Mouse (Mus musculus) right cerebral cortex, adult 2 months (tissue): ENCODE results near the gene Iqca.

Source experiments
- DNase-seq, 2 experiments: peaks; one replicate each; pipeline ENCODE4 v3.0.0; 2021 to 2022; ENCODE audit warnings: low spot score in 2 of 2

The Iqca gene

DNA sequence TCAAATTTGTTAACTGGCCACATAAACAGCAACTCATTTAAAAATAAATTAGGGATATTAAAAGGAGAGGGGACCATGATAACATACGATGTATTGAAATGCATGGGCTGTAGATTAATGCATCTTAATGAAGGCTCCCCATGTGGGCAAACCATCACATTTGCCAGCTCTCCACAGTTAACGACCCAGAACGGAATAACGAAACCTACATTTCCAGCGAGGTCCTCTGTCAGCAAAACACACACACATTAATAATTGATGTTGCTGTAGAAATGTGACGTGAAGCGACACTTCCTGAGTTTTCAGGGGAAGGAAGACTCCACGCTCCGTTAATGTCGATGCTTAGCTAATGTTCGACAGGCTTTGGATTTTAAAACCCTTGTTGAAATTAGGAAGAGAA is 20.8 kb downstream of the Iqca start:
- no peak for DNase-seq

DNA sequence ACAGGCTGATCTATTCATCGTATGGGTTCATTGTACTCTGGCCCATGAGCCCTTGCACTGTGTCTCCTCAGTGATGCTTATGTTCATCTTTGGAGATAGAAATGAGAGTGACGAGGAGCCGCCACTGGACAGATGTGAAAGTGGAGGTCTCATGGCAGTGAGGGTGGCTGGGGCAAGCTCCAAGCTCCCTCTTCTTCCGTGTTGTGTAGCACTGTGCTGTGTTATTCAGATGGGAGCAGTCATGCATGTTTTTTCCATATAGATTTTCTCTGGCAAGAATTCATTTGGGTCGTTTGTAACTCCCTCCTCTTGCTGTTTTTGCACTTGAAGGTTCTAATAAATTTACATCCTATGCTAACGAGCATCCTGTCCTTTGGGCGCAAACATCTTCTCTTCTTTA is 21.2 kb downstream of the Iqca start:
- DNase-seq = no peak

DNA sequence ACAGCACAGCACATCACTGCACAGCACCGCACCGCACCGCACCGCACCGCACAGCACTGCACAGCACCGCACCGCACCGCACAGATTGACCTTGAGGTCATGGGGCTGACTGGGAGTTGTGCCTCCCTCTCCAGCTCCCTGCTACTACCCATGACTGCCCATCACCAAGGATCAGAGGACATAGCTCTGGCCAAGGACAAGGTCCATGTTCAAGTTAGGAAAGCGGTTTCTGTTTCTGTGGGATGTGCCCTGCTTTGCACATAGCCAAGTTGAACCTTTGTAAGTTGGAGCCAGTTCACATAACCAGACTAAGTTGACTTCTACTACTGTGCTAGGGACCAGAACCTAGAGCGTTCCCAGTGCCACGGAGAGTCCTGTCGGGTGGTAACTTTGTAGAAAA is 28.6 kb downstream of the Iqca start:
- DNase-seq = no peak

- no peak for DNase-seq
Observed at GRCm38 (mm10) chr1:90120706-90121105, 32.5 kb downstream of the Iqca start.

GRCm38 (mm10) chr1:90119214-90119613 is 34.0 kb downstream of the Iqca start:
- DNase-seq = no peak

- DNase-seq = no peak
Observed at GRCm38 (mm10) chr1:90117207-90117606, 36.0 kb downstream of the Iqca start.

GRCm38 (mm10) chr1:90114586-90114985 is 38.6 kb downstream of the Iqca start:
- DNase-seq = no peak

DNA sequence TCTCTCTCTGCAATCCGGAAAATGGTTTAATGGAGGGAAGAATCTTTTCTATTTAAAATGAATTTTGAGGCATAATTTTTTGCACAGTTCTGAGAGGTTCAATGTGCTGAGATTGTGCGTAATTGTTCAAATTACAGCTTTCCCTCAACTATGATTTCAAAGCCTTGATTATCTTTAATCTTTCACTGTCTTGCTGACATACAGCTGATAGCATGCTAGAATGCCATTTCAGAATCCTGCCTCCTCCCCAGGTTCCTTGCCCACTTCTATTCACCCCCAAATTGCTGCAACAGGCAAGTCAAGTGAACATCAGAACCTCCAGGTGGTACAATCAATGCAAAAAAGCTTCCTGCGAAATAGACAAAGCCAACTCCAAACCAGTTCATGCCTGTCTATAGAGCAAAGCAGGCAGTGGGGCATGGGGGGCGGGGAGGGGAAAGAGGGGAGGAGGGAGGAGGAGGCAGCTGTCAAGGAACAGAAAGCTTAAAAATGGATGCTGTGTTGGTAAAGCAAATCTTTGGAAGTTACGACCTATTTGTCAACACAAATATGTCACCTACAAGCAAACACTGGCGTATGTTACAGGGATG is 39.5 kb downstream of the Iqca start:
- no peak for DNase-seq

DNA sequence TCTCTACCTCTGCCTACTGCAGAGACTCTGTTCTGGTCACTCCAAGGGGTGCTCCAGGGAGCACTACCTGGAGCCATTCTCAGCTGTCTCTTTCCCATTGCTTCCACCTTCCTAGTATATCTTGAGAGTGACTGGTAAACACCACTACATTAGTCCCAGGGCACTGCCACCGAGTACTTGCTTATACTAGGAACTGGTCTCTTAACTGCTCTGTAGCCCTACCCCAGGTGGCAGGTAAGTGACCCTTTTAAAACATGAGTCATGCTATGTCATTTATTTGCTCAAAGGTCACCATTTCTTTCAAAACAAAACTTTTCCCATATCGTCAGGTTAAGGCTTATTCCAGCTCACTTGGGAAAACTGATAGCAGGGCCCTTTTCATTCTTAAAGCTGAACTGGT is 40.5 kb downstream of the Iqca start:
- no peak for DNase-seq

DNA sequence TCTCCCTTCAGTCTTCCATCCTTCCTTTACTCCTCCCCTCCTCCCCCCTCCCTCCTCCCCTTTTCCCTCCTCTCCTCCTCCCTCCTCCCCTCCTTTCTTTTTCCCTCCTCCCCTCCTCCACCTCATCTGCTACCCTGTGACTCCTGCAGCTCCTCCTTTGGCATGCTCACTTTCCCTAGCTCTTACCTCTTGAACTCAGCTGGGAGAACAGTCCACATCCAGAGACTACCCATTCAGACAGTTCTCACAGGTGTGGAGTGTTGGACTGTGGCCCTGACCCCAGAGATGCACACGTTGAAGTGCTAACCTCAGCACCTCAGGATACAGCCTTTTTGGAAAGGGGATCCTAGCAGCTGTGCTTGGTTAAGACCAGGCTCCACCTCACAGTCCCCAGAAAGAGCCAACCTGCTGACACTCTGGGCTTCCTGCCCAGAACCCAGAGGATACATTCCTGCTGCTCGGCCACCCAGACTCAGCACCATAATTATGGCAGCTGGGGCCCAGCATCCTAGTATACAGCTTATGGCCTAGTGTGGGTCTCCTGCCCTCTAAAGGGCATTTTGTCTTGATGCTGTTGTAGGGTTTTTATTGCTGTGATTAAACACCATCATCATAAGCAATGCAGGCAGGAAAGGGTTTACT is 41.9 kb downstream of the Iqca start:
- no peak for DNase-seq

GRCm38 (mm10) chr1:90103896-90104487 is 49.2 kb downstream of the Iqca start:
- DNase-seq = no peak

- no peak for DNase-seq
Observed at GRCm38 (mm10) chr1:90100360-90101232, 52.6 kb downstream of the Iqca start.

DNA sequence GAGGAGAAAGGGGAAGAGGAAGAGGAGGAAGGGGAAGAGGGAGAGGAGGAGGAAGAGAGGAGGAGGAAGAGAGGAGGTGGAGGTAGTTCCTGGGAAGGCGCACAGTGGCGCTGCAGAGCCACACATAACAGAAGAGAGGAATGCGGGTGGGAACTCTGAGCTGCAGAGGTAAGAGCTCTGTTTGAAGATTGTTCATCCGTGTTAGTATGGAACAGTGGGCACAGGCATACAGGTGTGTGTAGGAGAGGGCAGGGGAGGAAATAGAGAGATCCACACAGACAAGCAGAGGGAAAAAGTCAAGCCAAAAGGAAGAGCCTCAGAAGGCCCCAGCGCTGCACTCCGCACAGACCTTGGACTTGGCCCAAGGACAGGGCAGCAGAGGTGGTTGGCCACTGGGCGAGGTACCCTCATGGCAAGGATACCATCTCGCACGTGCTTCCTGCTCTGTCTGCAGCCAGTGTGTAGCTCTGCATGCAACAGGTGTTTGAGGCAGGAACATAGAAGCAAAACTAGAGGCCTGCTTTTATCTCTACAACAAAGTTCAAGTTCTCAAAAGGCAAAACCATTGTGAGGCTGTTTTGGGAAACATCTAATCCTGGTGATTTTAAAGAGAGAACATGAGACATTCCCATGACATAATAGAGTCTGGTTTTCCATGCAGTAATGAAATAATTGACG is 60.2 kb downstream of the Iqca start:
- DNase-seq = no peak

GRCm38 (mm10) chr1:90088192-90088990 is 64.8 kb downstream of the Iqca start:
- DNase-seq = no peak

DNA sequence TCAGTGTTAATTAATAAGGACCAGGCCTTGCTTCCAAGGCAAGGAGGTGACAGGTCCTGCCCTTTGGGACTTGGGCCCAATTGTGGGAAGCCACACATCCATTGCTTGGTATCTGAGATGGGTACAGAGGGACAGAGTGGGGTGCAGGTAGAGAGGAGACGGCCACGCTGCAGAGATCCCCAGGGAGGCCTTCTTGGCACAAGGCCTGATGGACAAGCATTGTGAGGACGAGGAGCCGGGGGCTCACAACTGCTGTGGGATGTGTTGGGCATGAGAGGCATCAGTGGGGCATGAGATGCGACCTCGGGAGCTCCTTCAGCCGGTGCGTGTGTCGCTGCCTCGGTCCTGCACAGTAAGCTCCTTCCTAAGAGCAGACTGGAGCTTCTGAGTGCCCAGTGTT is 66.7 kb downstream of the Iqca start:
- no peak for DNase-seq

DNA sequence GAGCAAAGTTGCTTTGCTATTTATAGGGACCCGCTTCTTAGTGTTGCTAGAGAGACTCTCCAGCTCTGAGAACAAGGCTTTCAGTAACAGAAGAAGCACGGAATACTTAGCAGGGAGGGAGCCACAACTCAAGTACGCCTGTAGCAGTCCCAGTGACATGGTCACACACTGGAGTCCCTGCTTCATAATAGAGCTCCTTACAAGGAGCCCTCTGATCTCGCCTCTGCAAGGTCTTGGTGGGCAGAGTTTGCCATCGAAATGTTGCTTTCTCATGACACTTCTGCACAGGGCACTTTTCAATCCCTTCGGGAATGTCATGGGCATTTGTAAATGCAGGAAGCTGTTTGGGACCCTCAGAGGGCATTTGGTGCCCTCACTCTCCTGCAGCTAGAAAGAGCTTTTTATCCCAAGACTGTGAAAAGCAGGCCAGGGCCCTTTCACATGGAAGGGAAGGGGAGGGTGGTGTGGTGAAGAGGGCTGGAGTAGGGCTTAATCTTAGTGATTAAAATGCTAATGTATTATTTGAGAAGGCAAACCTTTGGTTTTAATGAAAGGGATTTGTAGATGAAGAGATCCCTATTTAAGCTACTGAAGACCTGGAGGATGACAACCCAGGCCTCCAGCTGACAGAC is 67.6 kb downstream of the Iqca start:
- DNase-seq = no peak

- DNase-seq = no peak
Observed at GRCm38 (mm10) chr1:90076291-90076690, 76.9 kb downstream of the Iqca start.

- no peak for DNase-seq
Observed at GRCm38 (mm10) chr1:90074779-90075178, 78.4 kb downstream of the Iqca start.

DNA sequence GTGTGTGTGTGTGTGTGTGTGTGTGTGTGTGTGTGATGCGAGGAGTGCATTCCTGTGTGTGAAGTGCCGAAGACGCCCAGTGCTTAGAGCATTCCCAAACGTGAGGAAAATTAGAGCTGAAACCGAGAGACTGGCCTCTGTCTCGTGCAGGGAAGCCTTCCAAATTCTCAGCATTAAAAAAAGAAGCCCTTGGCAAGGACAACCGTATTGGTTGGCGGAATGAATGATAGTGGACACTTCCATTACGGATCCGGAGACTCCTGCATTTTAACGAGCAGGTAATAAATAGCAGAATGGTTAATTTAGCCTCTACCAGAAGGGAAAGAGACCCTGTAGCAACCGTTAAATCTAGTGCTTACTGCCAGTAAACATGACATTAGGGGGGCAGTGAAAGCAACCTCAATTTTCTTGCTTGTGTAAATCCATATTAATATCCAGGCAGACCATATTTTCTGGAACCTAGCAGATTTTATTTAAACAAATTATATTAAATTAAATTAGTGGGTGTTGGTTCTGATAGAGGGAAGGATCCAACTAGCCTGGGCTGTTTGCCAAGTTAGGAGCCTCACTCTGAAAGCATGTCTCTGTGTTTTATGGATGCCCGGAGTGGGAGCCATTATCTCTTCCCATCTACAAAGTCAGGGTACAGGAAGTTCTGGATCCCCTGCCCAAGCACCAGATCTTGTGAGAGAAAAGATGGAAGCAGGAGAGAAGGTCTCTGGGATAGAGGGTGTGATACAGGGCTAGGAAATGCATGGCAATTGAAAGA is 81.2 kb downstream of the Iqca start:
- no peak for DNase-seq

DNA sequence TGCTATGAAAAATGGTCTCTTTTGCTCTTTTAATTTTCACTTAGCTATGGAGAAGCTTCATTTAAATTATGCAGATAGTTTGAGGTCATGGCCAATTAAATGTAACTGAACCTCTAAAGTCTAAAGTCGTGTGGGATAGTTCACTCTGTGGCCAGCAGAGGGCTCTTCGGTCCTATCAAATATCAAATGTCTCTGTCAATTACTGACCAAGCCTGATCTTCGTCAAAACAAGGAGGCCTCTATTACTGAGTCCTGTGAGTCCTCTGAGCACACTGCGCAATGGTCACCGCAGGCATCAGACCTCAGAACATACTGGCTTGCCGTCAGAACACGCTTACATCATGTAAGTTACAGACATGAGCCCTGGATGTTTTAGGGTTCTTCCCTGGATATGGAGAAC is 92.6 kb downstream of the Iqca start:
- peak; percentile 68 to 78 for DNase-seq
